In the genomic region with DNA sequence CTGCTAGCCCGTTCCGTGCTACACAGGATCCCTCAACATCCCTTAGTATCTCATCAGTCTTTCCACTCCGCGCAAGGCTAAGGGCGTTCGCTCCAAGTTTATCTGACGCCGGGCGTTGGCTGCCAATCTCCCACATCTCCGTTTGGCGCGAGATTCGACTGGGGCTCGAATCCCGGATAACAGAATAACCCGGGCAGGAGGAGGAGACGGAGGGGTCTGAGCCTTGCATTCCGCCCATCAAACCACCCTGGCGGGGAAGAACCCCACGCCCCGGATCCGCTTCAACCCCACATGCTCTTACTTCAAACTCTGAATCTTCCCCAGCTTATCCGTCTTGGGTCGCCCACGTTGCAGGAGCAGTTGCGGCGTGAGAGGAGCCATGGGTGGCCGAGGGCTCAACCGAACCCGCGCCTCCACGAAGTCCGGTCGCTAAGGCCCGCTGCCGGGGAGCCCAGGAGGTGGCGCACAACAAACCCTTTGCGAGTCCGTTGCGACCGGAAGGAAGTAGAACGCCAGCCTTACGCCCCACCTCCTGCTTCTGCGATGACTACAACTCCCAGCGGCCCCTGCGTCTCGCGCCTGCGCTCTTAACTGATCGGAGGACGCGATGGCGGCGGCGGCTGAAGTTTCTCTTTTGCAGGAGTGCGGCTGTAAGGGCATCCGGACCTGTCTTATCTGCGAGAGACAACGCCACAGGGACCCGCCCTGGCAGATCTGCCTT, we compare ENCODE assay signal across 8 mouse cellular contexts. TPM values are rescaled to one million over a fixed set of nuclear protein-coding genes. Genes with fewer than 3 reads are reported as not detected.
DNase-seq lines count a peak whose midpoint lies in the region; ATAC-seq and TF ChIP-seq lines count a peak whose summit lies in the region.

A gene (minus strand): TSS at position 504 of the 721 bp plus-strand sequence.
A gene (plus strand): TSS at position 576 of the 721 bp plus-strand sequence.

- peak within 1 kb of the TSS; percentile 83 for H3K9ac ChIP-seq in CH12.LX (ENCODE audit: insufficient read depth, low read depth)
- H3K9ac ChIP-seq in forebrain, embryonic 11.5 days (ENCODE audit: low read length) = peak within 1 kb of the TSS; percentile 80
- H3K9ac ChIP-seq in heart, embryonic 16.5 days (ENCODE audit: low read length) = peak within 1 kb of the TSS; percentile 91
- peak within 1 kb of the TSS; percentile 89 for H3K9ac ChIP-seq in liver, embryonic 15.5 days
- peak within 1 kb of the TSS; percentile 74 for H3K9ac ChIP-seq in neural tube, embryonic 12.5 days

- peak; percentile 17; the same call in 1 of the 2 replicates for TF ChIP-seq RAD21 in CH12.LX (IDR thresholded peaks at IDR 0.05; ENCODE audit: low read depth, low read length)

- H3K79me2 ChIP-seq in CH12.LX (replicated peaks; ENCODE audit: control insufficient read depth, extremely low read depth, insufficient read depth, poor library complexity, severe bottlenecking) = peaks cover 11% of the 10 kb centered on the region

- WGBS in forebrain, embryonic 11.5 days = under 1% methylated on average over 60 of the region's 60 CpGs
- under 1% methylated on average over 60 of the region's 60 CpGs for WGBS in heart, embryonic 16.5 days
- WGBS in liver, embryonic 15.5 days (ENCODE audit: insufficient replicate concordance) = under 1% methylated on average over 60 of the region's 60 CpGs
- WGBS in neural tube, embryonic 12.5 days = 1% methylated on average over 60 of the region's 60 CpGs

- TF ChIP-seq POLR2A in CH12.LX (IDR thresholded peaks at IDR 0.05; ENCODE audit: low read depth, low read length) = peak; percentile 85

- peak; percentile 89 for ATAC-seq in forebrain, embryonic 11.5 days (replicated peaks; ENCODE audit: low FRiP score)
- peak; percentile 94 for ATAC-seq in heart, embryonic 16.5 days (replicated peaks; ENCODE audit: extremely low read depth, insufficient read depth, low FRiP score)
- peak; percentile 91 for ATAC-seq in liver, embryonic 15.5 days (ENCODE audit: insufficient read depth)
- ATAC-seq in neural tube, embryonic 12.5 days (ENCODE audit: low FRiP score, low read depth) = peak; percentile 92

- H3K4me3 ChIP-seq in CH12.LX (replicated peaks in 1 of 3; ENCODE audit: low read depth in 2 of 3, low read length in 2 of 3, poor library complexity in 1 of 3) = peak within 1 kb of the TSS; percentile 71 to 96 (median 75)
- peak within 1 kb of the TSS; percentile 66 for H3K4me3 ChIP-seq in forebrain, embryonic 11.5 days (ENCODE audit: low read depth, low read length)
- H3K4me3 ChIP-seq in heart, embryonic 16.5 days (ENCODE audit: low read length) = peak within 1 kb of the TSS; percentile 68
- H3K4me3 ChIP-seq in liver, embryonic 15.5 days (replicated peaks) = peak within 1 kb of the TSS; percentile 91
- peak within 1 kb of the TSS; percentile 59 for H3K4me3 ChIP-seq in neural tube, embryonic 12.5 days

- H3K36me3 ChIP-seq in CH12.LX (replicated peaks in 1 of 2; ENCODE audit: control insufficient read depth in 1 of 2, insufficient read depth in 1 of 2, low read length in 1 of 2) = peaks cover 38 to 66% of the 10 kb centered on the region in 2 experiments
- no peaks in the 10 kb centered on the region; the same call in 1 of the 2 replicates for H3K36me3 ChIP-seq in forebrain, embryonic 11.5 days (ENCODE audit: control insufficient read depth, insufficient read depth, low read length)
- peaks cover 18% of the 10 kb centered on the region for H3K36me3 ChIP-seq in heart, embryonic 16.5 days (ENCODE audit: control insufficient read depth, insufficient read depth)
- H3K36me3 ChIP-seq in liver, embryonic 15.5 days (replicated peaks) = peaks cover 68% of the 10 kb centered on the region
- peaks cover 42% of the 10 kb centered on the region for H3K36me3 ChIP-seq in neural tube, embryonic 12.5 days

- H3K9me3 ChIP-seq in CH12.LX (replicated peaks; ENCODE audit: low read length) = no peaks in the 10 kb centered on the region
- H3K9me3 ChIP-seq in forebrain, embryonic 11.5 days (ENCODE audit: control insufficient read depth, low read length) = no peaks in the 10 kb centered on the region
- no peaks in the 10 kb centered on the region for H3K9me3 ChIP-seq in heart, embryonic 16.5 days (replicated peaks; ENCODE audit: control insufficient read depth, low read length)
- H3K9me3 ChIP-seq in liver, embryonic 15.5 days (replicated peaks) = no peaks in the 10 kb centered on the region
- H3K9me3 ChIP-seq in neural tube, embryonic 12.5 days = no peaks in the 10 kb centered on the region

- no peak for TF ChIP-seq EP300 in CH12.LX (IDR thresholded peaks at IDR 0.05; ENCODE audit: low read length)

- in situ Hi-C loops in CH12.LX (cut with MboI; ENCODE audit: low pct_ligation_motif_present, low pct_unique_long_range_greater_than_20kb, low sequenced_read_pairs) = loop anchor here (5.0 kb wide), 2 partner anchors 42 to 53 kb away; a partner anchor contains a TSS

- DNase-seq in CH12.LX (ENCODE audit: extremely low read depth) = peak; percentile 97
- DNase-seq in c-Kit-positive CD71-positive TER-119-negative erythroid progenitor cells, embryonic 14.5 days (ENCODE audit: low read depth) = peak; percentile 95
- DNase-seq in forebrain, embryonic 11.5 days (ENCODE audit: low spot score) = peak; percentile 97
- DNase-seq in kidney, postnatal 36 days = peak; percentile 98
- DNase-seq in telencephalon, adult 2 months (ENCODE audit: low read depth, low spot score) = peak; percentile 96

- peak within 1 kb of the TSS; percentile 30; the same call in 1 of the 2 replicates for H3K27ac ChIP-seq in CH12.LX (ENCODE audit: insufficient read depth, low read depth)
- H3K27ac ChIP-seq in forebrain, embryonic 11.5 days (ENCODE audit: low read depth, low read length) = no peak within 1 kb of the TSS
- H3K27ac ChIP-seq in heart, embryonic 16.5 days (ENCODE audit: low read length) = peak within 1 kb of the TSS; percentile 62
- H3K27ac ChIP-seq in liver, embryonic 15.5 days (replicated peaks) = peak within 1 kb of the TSS; percentile 95
- no peak within 1 kb of the TSS for H3K27ac ChIP-seq in neural tube, embryonic 12.5 days

- dilution Hi-C loops in CH12.LX (cut with MboI; ENCODE audit: extremely low pct_ligation_motif_present, extremely low pct_unique_long_range_greater_than_20kb, low sequenced_read_pairs) = no loop called here

- H3K4me2 ChIP-seq in CH12.LX (ENCODE audit: insufficient read depth, low read depth, poor library complexity, severe bottlenecking) = peak within 1 kb of the TSS; percentile 60; the same call in 1 of the 2 replicates
- peak within 1 kb of the TSS; percentile 75 for H3K4me2 ChIP-seq in forebrain, embryonic 11.5 days (ENCODE audit: low read depth, low read length, severe bottlenecking)
- peak within 1 kb of the TSS; percentile 78 for H3K4me2 ChIP-seq in heart, embryonic 16.5 days (ENCODE audit: low read depth, low read length)
- H3K4me2 ChIP-seq in liver, embryonic 15.5 days = peak within 1 kb of the TSS; percentile 80
- peak within 1 kb of the TSS; percentile 88 for H3K4me2 ChIP-seq in neural tube, embryonic 12.5 days (replicated peaks)

- peak in 1 of 2 experiments; percentile 75; a peak in 2 of 4 replicates for TF ChIP-seq CTCF in CH12.LX (conservative IDR thresholded peaks at IDR 0.05 in 1 of 2, IDR thresholded peaks at IDR 0.05 in 1 of 2; ENCODE audit: low read depth in 2 of 2, low read length in 2 of 2)

- H3K4me1 ChIP-seq in CH12.LX (ENCODE audit: control insufficient read depth in 1 of 2, insufficient read depth in 2 of 2) = peaks cover 6 to 20% of the 10 kb centered on the region in 2 experiments
- H3K4me1 ChIP-seq in forebrain, embryonic 11.5 days (replicated peaks; ENCODE audit: control insufficient read depth, insufficient read depth, low read length) = no peaks in the 10 kb centered on the region; the same call in 1 of the 2 replicates
- peaks cover 10% of the 10 kb centered on the region for H3K4me1 ChIP-seq in heart, embryonic 16.5 days (ENCODE audit: control insufficient read depth, insufficient read depth, low read length)
- peaks cover 45% of the 10 kb centered on the region for H3K4me1 ChIP-seq in liver, embryonic 15.5 days (replicated peaks)
- H3K4me1 ChIP-seq in neural tube, embryonic 12.5 days = peaks cover 20% of the 10 kb centered on the region

- H3K27me3 ChIP-seq in CH12.LX (replicated peaks) = no peaks in the 10 kb centered on the region
- no peaks in the 10 kb centered on the region for H3K27me3 ChIP-seq in forebrain, embryonic 11.5 days (ENCODE audit: control insufficient read depth, insufficient read depth, low read length)
- no peaks in the 10 kb centered on the region for H3K27me3 ChIP-seq in heart, embryonic 16.5 days (ENCODE audit: control insufficient read depth, insufficient read depth, low read length)
- H3K27me3 ChIP-seq in liver, embryonic 15.5 days = no peaks in the 10 kb centered on the region
- no peaks in the 10 kb centered on the region for H3K27me3 ChIP-seq in neural tube, embryonic 12.5 days (replicated peaks)

TF ChIP-seq in CH12.LX, 34 proteins besides CTCF, POLR2A, EP300 and RAD21 (continues in another document):
- 0 out of 2 replicates have a peak, but pooled peaks have one; percentile 9 for TF ChIP-seq MYC (IDR thresholded peaks at IDR 0.05; ENCODE audit: low read depth, low read length)
- TF ChIP-seq CHD2 (IDR thresholded peaks at IDR 0.05; ENCODE audit: low read length) = peak; percentile 70; the same call in 1 of the 2 replicates
- 0 out of 2 replicates have a peak, but pooled peaks have one; percentile 6 for TF ChIP-seq IRF4 (IDR thresholded peaks at IDR 0.05; ENCODE audit: low read depth, low read length)
- TF ChIP-seq KAT2A (IDR thresholded peaks at IDR 0.05; ENCODE audit: insufficient replicate concordance, low read length) = peak; percentile 94; the same call in 1 of the 2 replicates
- peak; percentile 41; the same call in 1 of the 2 replicates for TF ChIP-seq MEF2A (IDR thresholded peaks at IDR 0.05; ENCODE audit: borderline replicate concordance, low read depth, low read length)

RNA-seq across cellular contexts. Expression of the first gene that starts in this region (rescaled TPM):
- total RNA-seq in CH12.LX (2012; rRNA removed) = 58.9 and 62.1 TPM in 2 replicates
- total RNA-seq in CH12.LX (2014; rRNA removed) = 49.6 and 54.3 TPM in 2 replicates
- 52.2 and 65.9 TPM in 2 replicates for polyA plus RNA-seq in CH12.LX (2012; ENCODE audit: insufficient read length, low read depth)
- polyA plus RNA-seq in forebrain, embryonic 11.5 days (2014; fragmentation: Nextera tagmentation; extraction: Ambion mirVana) = 48.1 and 53.3 TPM in 2 replicates
- 21.7 and 23.6 TPM in 2 replicates for polyA plus RNA-seq in heart, embryonic 16.5 days (2015; fragmentation: Nextera tagmentation; extraction: Ambion mirVana)
- polyA plus RNA-seq in liver, embryonic 15.5 days (2015; fragmentation: Nextera tagmentation; extraction: Ambion mirVana) = 34.1 and 37.2 TPM in 2 replicates
- 37.6 and 37.7 TPM in 2 replicates for polyA plus RNA-seq in neural tube, embryonic 12.5 days (2016; fragmentation: Nextera tagmentation; extraction: Ambion mirVana)

RNA-seq across cellular contexts. Expression of the second gene that starts in this region (rescaled TPM):
- total RNA-seq in CH12.LX (2012; rRNA removed) (12.9 and 15.7 TPM in 2 replicates), CH12.LX (2014; rRNA removed) (10.2 and 12.2 TPM in 2 replicates)
- polyA plus RNA-seq in CH12.LX (2012; ENCODE audit: insufficient read length, low read depth) = 12.0 and 15.9 TPM in 2 replicates
- 23.2 and 24.5 TPM in 2 replicates for polyA plus RNA-seq in forebrain, embryonic 11.5 days (2014; fragmentation: Nextera tagmentation; extraction: Ambion mirVana)
- 12.5 and 13.0 TPM in 2 replicates for polyA plus RNA-seq in heart, embryonic 16.5 days (2015; fragmentation: Nextera tagmentation; extraction: Ambion mirVana)
- polyA plus RNA-seq in liver, embryonic 15.5 days (2015; fragmentation: Nextera tagmentation; extraction: Ambion mirVana) = 12.0 and 15.1 TPM in 2 replicates
- 23.8 and 24.6 TPM in 2 replicates for polyA plus RNA-seq in neural tube, embryonic 12.5 days (2016; fragmentation: Nextera tagmentation; extraction: Ambion mirVana)

Comparison
In these comparisons a context has a peak if more than half of its experiments do, and no peak if none do; other contexts are left out.
1. H3K27ac ChIP-seq: peak in CH12.LX (single experiment), heart, embryonic 16.5 days (single experiment) and liver, embryonic 15.5 days (single experiment); none in forebrain, embryonic 11.5 days (single experiment) and neural tube, embryonic 12.5 days (single experiment).
2. Peak in every context shown above with its lines, with median percentiles within 50 percentile points of each other: DNase-seq, H3K4me2 ChIP-seq, H3K4me3 ChIP-seq, H3K9ac ChIP-seq and ATAC-seq.